Mouse (Mus musculus) CD4-positive, CD25-positive, alpha-beta regulatory T cell, adult 4 months (primary cell): ENCODE data around the gene Znhit6. TPM values are rescaled to one million over a fixed set of nuclear protein-coding genes. Genes with fewer than 3 reads are reported as not detected.

Experiments
- ATAC-seq: one replicate; pipeline ENCODE4 v1.8.0; 2017
- polyA plus RNA-seq, 2 experiments: library from polyadenylated mRNA; unstranded; fragments of 100-300 nt; shearing (Covaris generic); gene quantifications; one replicate each; pipeline ENCODE4 v1.2.1; 2017

Gene Znhit6
- polyA plus RNA-seq, 2 experiments from 2014 or later: 27.5 to 32.0 TPM

- no peak for ATAC-seq
Observed at GRCm38 (mm10) chr3:145646009-145646408, 70.0 kb downstream of the Znhit6 start.

- no peak for ATAC-seq
Observed at GRCm38 (mm10) chr3:145646666-145647065, 70.7 kb downstream of the Znhit6 start.

- ATAC-seq: no peak
Observed at GRCm38 (mm10) chr3:145647416-145647815, 71.4 kb downstream of the Znhit6 start.

- ATAC-seq: no peak
Observed at GRCm38 (mm10) chr3:145648097-145648931, 72.3 kb downstream of the Znhit6 start.

- ATAC-seq: no peak
Observed at GRCm38 (mm10) chr3:145648991-145649851, 73.2 kb downstream of the Znhit6 start.

- no peak for ATAC-seq
Observed at GRCm38 (mm10) chr3:145649852-145650202, 73.8 kb downstream of the Znhit6 start, which contains the start of gene Ccn1. TSS of gene Ccn1 (minus strand) at chr3:145649981.

- ATAC-seq: no peak
Observed at GRCm38 (mm10) chr3:145650298-145651011, 74.5 kb downstream of the Znhit6 start.

- ATAC-seq: no peak
Observed at GRCm38 (mm10) chr3:145651029-145651977, 75.3 kb downstream of the Znhit6 start.

- no peak for ATAC-seq
Observed at GRCm38 (mm10) chr3:145651978-145652321, 75.9 kb downstream of the Znhit6 start.

GRCm38 (mm10) chr3:145652322-145653131, 76.5 kb downstream of the Znhit6 start:
- no peak for ATAC-seq

- peak; percentile 89 for ATAC-seq
Observed at GRCm38 (mm10) chr3:145653191-145653940, 77.4 kb downstream of the Znhit6 start.

GRCm38 (mm10) chr3:145654028-145654427, 78.0 kb downstream of the Znhit6 start:
- ATAC-seq: no peak

Other genes with a start within 250 kb of the Znhit6 start
- gene Ccn1, start 73.8 kb downstream of the Znhit6 start, polyA plus RNA-seq: not detected
- under 1 TPM in 1 of 2 experiments, not detected in 1; 0.13 TPM for gene Ddah1, start 182.5 kb downstream of the Znhit6 start, polyA plus RNA-seq